Mouse (Mus musculus) midbrain, embryonic 11.5 days (tissue): ENCODE measurements around the gene Lrrc74a. TPM values are rescaled to one million over a fixed set of nuclear protein-coding genes. Genes with fewer than 3 reads are reported as not detected.

Experiments used
- ATAC-seq: fragments of 200-750 bp; cut with Nextera tagmentation; 2 replicates; pipeline ENCODE4 v1.8.0; 2017; ENCODE audit warnings: moderate TSS enrichment, moderate library complexity; ENCODE audit not compliant: low FRiP score
- DNase-seq: peaks from one replicate; pipeline ENCODE4 v3.0.0; 2015; ENCODE audit warnings: low spot score; ENCODE audit errors: missing footprints
- H3K27ac ChIP-seq: fragments of 300-500 bp; sonication (generic); 2 replicates; pipeline ENCODE4 v1.5.1; 2014; ENCODE audit warnings: low read depth, low read length
- H3K27me3 ChIP-seq: fragments of 300-500 bp; sonication (generic); 2 replicates; pipeline ENCODE4 v1.6.1; 2014; ENCODE audit warnings: mild to moderate bottlenecking, low read length, moderate library complexity, mixed read lengths; ENCODE audit not compliant: control insufficient read depth, insufficient read depth
- H3K36me3 ChIP-seq: fragments of 300-500 bp; sonication (generic); 2 replicates; pipeline ENCODE4 v1.6.1; 2014; ENCODE audit warnings: mild to moderate bottlenecking, low read length, moderate library complexity, mixed read lengths; ENCODE audit not compliant: control insufficient read depth, insufficient read depth
- H3K4me1 ChIP-seq: fragments of 300-500 bp; sonication (generic); 2 replicates; pipeline ENCODE4 v1.6.1; 2014; ENCODE audit warnings: low read length; ENCODE audit not compliant: control insufficient read depth, insufficient read depth
- H3K4me2 ChIP-seq: fragments of 300-500 bp; sonication (generic); 2 replicates; pipeline ENCODE4 v1.6.1; 2014; ENCODE audit warnings: mild to moderate bottlenecking, moderate library complexity
- H3K4me3 ChIP-seq: fragments of 300-500 bp; sonication (generic); 2 replicates; pipeline ENCODE4 v1.5.1; 2014; ENCODE audit warnings: low read depth, low read length
- H3K9ac ChIP-seq: fragments of 300-500 bp; sonication (generic); 2 replicates; pipeline ENCODE4 v1.6.1; 2014; ENCODE audit warnings: low read length
- H3K9me3 ChIP-seq: fragments of 300-500 bp; sonication (generic); 2 replicates; pipeline ENCODE4 v1.6.1; 2016; ENCODE audit warnings: low read length; ENCODE audit not compliant: control insufficient read depth
- WGBS: fragments of 180-500 bp; shearing (Covaris S2); extraction: QIAGEN DNeasy Blood & Tissue Kit; methylation state at CpG from one replicate; pipeline ENCODE4 v1.1.7; 2014; 5-methylcytosine and 5-hydroxymethylcytosine counted together
- polyA plus RNA-seq: library from polyadenylated mRNA; unstranded; fragments of >200 nt; fragmentation: Nextera tagmentation; extraction: Ambion mirVana; gene quantifications from 2 replicates; pipeline ENCODE4 v1.2.1, GENCODE M21; 2014

The Lrrc74a gene
- polyA plus RNA-seq, 1 experiment from 2014 or later: not detected

DNA sequence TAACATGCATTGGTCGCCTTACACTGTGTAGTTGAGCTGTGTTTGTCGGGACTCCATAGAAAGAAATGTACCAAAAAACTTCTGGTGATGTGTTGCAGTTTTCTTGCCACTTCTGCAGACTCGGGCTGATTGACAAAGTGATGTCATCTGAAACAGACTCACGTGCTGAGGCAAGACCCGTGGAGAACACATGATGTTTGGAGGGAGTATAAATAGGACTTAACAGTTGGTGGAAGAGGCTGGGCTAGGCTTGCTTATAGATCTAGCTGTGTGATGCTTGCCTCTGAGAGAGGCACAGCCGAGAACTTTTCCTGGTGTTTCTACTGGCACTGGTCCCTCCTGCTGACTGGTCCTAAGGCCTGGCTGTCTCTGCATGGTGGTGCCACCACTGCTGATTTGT lies 29.9 kb downstream of the Lrrc74a start:
- no peaks in the 10 kb centered on the region for H3K9me3 ChIP-seq
- ATAC-seq: no peak
- no peak overlapping the region for H3K4me2 ChIP-seq
- H3K4me3 ChIP-seq: no peak overlapping the region
- H3K36me3 ChIP-seq: no peaks in the 10 kb centered on the region
- no peak overlapping the region for H3K9ac ChIP-seq
- no peaks in the 10 kb centered on the region for H3K4me1 ChIP-seq
- no peaks in the 10 kb centered on the region for H3K27me3 ChIP-seq
- peak; percentile 26 for DNase-seq
- WGBS: 85% methylated on average over 6 of the region's 6 CpGs
- H3K27ac ChIP-seq: no peak overlapping the region

DNA sequence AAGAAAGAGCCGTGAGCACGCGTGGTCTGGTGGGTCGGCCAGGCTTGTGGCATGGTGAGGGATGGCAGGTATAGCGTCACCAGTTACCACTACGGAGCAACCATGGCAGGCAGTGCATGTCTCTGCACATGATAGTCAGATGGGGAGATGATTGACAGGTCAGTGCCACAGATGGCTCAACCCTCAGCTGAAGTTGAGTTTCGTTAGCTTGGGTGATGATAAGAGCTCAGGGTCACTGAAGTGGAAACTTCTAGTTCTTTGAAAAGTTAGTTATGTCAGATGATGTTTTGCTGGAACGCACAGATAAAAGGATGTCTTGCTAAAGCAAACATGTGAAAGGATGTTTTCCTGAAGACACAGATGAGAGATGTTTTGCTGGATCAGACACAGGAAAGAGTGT lies 32.3 kb downstream of the Lrrc74a start:
- Histone ChIP-seq H3K36me3 (no peaks in the 10 kb centered on the region), H3K4me3 (no peak overlapping the region), H3K4me2 (no peak overlapping the region), H3K4me1 (peaks cover 12% of the 10 kb centered on the region), H3K9me3 (no peaks in the 10 kb centered on the region), H3K9ac (no peak overlapping the region), H3K27ac (no peak overlapping the region), H3K27me3 (no peaks in the 10 kb centered on the region)
- 92% methylated on average over 8 of the region's 8 CpGs for WGBS
- DNase-seq: peak; percentile 2
- ATAC-seq: no peak

DNA sequence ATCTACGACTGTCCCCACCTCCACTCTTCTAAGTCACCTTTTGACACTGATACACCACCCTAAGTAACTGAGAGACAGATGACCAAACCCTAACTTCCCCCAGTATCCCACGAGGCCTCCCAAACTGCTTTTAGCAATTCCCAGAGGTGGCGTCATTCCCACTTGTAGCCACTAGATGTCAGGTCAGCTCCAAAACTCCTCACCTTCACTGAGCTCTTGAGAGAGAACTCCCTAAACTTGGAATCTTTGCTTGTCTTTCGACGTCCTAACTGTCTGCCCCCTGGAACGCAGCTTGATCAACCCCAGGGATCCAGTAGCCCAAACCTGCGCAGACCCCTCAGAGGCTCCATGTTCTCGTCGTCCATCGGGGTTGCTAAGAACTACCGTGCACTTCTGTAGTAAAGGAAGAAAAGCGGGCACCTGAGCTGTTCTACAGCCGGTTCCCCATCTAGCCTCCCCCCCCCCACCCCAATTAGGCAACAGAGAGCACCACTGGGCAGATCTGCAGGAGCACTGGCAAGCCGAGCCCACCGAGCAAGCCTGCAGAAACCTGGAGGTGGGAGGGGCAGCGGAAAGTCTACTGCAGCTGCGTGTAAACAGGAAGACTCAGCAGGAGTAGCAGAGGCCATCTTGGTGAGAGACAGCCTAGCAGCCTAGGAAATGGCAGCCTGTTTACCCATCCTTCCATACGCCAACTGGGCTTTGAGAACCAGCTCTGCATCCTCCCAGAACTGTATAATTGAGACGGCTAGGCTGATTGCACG lies 33.9 kb downstream of the Lrrc74a start:
- ATAC-seq (peak; percentile 11; the same call in 1 of the 2 replicates), DNase-seq (peak; percentile 98)
- no peak overlapping the region for H3K27ac ChIP-seq
- peaks cover 20% of the 10 kb centered on the region for H3K4me1 ChIP-seq
- no peaks in the 10 kb centered on the region for H3K27me3 ChIP-seq
- no peaks in the 10 kb centered on the region for H3K36me3 ChIP-seq
- H3K4me2 ChIP-seq: no peak overlapping the region
- H3K4me3 ChIP-seq: no peak overlapping the region
- no peaks in the 10 kb centered on the region for H3K9me3 ChIP-seq
- H3K9ac ChIP-seq: no peak overlapping the region
- WGBS: 37% methylated on average over 20 of the region's 20 CpGs

DNA sequence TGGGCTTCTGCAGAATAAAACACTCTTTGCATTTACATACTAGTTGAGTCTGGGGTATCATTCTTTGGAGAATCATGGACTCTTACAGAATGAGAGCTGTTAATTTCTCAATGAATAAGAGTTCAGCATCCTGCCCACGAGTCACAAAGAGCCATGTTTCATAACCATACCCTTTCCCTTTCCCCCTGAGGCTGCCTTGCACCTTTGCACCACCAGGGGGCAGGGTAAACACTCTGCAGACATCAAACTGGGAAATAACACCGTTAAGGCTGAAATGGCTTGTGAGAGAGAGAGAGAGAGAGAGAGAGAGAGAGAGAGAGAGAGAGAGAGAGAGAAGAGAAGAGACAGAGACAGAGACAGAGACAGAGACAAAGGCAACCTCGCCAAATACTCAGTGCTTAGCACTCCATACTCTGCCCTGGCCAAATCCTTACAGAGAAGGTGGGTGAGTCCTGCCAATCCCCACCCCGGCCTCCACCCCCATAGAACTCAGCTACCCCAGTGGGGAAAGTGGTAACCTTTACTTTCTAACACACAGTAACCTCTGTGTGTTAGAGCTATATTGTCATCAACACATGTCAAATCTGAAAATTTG lies 34.9 kb downstream of the Lrrc74a start:
- H3K27ac ChIP-seq: no peak overlapping the region
- no peak overlapping the region for H3K4me3 ChIP-seq
- peaks cover 20% of the 10 kb centered on the region for H3K4me1 ChIP-seq
- no peaks in the 10 kb centered on the region for H3K36me3 ChIP-seq
- DNase-seq (peak; percentile 99), ATAC-seq (no peak)
- no peak overlapping the region for H3K9ac ChIP-seq
- H3K9me3 ChIP-seq: no peaks in the 10 kb centered on the region
- H3K27me3 ChIP-seq: no peaks in the 10 kb centered on the region
- H3K4me2 ChIP-seq: no peak overlapping the region
- WGBS: 29% methylated on average over 4 of the region's 4 CpGs

DNA sequence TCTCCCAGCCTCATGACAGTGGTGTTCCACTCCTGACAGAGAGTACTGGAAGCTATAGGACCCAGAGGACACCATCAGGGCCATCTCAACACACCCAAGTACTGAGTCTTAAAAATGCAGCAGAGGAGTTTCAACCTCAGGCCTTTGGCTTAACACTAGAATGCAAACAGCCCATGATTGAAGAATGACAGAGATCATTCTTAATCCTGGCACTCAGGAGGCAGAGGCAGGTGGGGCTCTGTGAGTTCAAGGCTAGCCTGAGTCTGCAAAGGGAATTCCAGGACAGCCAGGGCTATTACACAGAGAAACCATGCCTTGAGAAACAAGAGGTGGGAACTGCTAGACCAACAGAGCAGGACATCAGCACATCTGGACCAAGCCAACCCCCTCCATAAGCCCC lies 35.6 kb downstream of the Lrrc74a start:
- no peak overlapping the region for H3K4me3 ChIP-seq
- no peaks in the 10 kb centered on the region for H3K9me3 ChIP-seq
- no peak overlapping the region for H3K27ac ChIP-seq
- peaks cover 20% of the 10 kb centered on the region for H3K4me1 ChIP-seq
- DNase-seq: no peak
- H3K9ac ChIP-seq: no peak overlapping the region
- no peaks in the 10 kb centered on the region for H3K27me3 ChIP-seq
- ATAC-seq: no peak
- H3K4me2 ChIP-seq: no peak overlapping the region
- H3K36me3 ChIP-seq: no peaks in the 10 kb centered on the region

DNA sequence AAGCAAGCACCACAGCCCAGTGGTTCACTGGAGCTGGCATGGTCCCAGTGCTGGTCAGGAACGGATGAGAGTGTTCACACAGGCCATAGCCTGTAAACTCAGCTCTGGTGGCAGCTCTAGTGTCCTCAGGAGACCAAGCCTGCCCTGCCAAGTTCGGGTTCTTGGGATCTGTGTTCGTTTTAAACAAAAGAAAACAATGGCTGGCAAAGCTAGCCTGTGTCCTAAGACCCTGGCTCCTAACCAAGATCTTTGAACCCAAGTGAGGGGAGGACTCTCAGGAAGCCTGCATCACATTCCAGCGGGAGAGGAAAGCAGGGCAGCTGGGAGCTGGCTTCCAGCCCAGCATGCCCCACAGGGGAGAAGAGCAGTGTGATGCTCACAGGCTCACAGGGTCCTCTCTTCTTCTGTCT lies 36.1 kb downstream of the Lrrc74a start:
- Histone ChIP-seq H3K9ac (no peak overlapping the region), H3K4me2 (no peak overlapping the region), H3K27me3 (no peaks in the 10 kb centered on the region), H3K4me1 (peaks cover 20% of the 10 kb centered on the region), H3K4me3 (no peak overlapping the region), H3K9me3 (no peaks in the 10 kb centered on the region), H3K27ac (no peak overlapping the region), H3K36me3 (no peaks in the 10 kb centered on the region)
- ATAC-seq: no peak
- 28% methylated on average over 4 of the region's 4 CpGs for WGBS
- no peak for DNase-seq

DNA sequence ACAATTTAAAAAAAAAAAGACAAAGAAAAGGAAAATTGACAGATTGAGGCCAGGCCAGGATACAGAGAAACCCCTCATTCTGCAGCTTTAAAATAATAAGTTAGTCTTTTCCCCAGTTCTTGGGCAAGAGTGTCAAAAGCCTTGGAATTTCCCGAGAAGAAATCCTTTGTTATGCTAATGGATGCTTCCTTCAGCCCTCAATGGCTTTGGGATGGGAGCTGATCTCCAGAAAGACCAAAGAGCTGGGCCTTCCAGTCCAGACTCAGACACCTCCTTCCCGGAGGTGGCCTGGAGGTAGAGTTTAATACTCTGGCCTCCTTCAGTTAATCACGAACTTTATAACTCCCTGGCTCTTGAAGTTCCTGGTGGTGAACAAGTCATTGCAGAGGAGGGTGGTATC lies 36.8 kb downstream of the Lrrc74a start:
- DNase-seq: peak; percentile 89
- H3K4me2 ChIP-seq: no peak overlapping the region
- H3K4me3 ChIP-seq: no peak overlapping the region
- WGBS: 6% methylated on average over 3 of the region's 3 CpGs
- H3K36me3 ChIP-seq: no peaks in the 10 kb centered on the region
- no peak overlapping the region for H3K9ac ChIP-seq
- no peaks in the 10 kb centered on the region for H3K9me3 ChIP-seq
- no peak for ATAC-seq
- peaks cover 20% of the 10 kb centered on the region for H3K4me1 ChIP-seq
- no peaks in the 10 kb centered on the region for H3K27me3 ChIP-seq
- no peak overlapping the region for H3K27ac ChIP-seq

DNA sequence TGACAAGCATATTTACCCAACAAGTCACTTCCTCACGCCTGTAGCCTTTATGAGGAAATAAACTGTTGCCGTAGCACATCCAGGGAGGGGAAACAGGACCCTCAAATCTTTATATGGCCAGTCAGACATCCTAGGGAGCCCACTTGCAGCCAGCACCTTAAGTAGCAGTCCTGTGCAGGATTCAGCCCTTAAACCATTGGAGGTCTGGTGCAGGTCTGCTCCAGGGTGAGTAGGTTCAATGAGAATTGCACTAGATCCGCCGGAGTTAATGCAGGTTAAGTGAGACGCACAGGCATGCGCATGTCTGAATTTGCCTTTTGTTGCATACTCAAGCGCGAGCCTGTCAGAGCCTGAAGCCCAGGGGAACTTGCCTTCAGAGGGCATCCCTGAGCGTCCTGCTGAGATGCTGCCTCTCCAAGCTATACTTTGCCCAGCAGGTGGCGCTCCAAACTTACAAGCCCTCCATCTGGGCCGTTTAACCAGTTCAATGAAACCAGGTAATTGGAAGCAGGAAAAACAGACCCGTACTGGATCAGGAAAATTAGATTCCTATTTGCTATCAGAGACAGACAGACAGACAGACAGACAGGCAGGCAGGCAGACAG lies 37.8 kb downstream of the Lrrc74a start:
- Histone ChIP-seq H3K4me1 (peaks cover 20% of the 10 kb centered on the region), H3K9me3 (no peaks in the 10 kb centered on the region), H3K36me3 (no peaks in the 10 kb centered on the region), H3K4me3 (no peak overlapping the region), H3K9ac (no peak overlapping the region), H3K4me2 (no peak overlapping the region), H3K27ac (no peak overlapping the region), H3K27me3 (no peaks in the 10 kb centered on the region)
- 12% methylated on average over 12 of the region's 12 CpGs for WGBS
- peak; percentile 99 for DNase-seq
- peak; percentile 64 for ATAC-seq

DNA sequence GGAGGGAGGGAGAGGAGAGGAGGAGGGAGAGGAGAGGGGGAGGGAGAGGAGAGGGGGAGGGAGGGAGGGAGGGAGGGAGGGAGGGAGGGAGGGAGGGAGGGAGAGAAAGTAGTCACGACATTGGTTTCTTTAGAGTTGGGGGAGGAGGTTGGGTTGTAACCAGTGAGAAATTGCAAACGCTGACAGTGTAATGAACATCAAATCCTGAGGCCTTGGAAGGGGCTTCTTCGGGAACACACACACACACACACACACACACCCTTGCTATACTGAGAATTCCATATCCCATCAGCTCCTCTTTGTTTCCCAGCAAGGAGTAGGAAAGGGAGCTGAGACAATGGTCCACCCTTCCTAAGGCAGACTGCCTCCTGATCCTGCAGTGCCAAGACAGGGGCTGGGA lies 38.4 kb downstream of the Lrrc74a start:
- DNase-seq: peak; percentile 87
- Histone ChIP-seq H3K9ac (no peak overlapping the region), H3K27ac (no peak overlapping the region; the same call in 1 of the 2 replicates), H3K4me1 (peaks cover 20% of the 10 kb centered on the region), H3K9me3 (no peaks in the 10 kb centered on the region), H3K27me3 (no peaks in the 10 kb centered on the region), H3K36me3 (no peaks in the 10 kb centered on the region), H3K4me2 (no peak overlapping the region), H3K4me3 (no peak overlapping the region)
- no peak for ATAC-seq
- WGBS: 46% methylated on average over 3 of the region's 3 CpGs
